Mouse (Mus musculus) testis, adult 2 months (tissue): ENCODE measurements at regions not wholly inside any gene's neighbourhood (a gene's known extent, or its start where the extent isn't known, plus 50 kb on each side); places are given as distances from the start of the nearest gene placed in this dataset.

Source experiments
- H3K27ac ChIP-seq: fragments of 200-500 bp; 2 replicates; pipeline ENCODE4 v1.5.1; 2012; ENCODE audit warnings: low read depth, low read length; ENCODE audit not compliant: control insufficient read depth, insufficient read depth
- H3K27me3 ChIP-seq: fragments of 200-500 bp; 2 replicates; pipeline ENCODE4 v1.6.1; 2012; ENCODE audit warnings: mild to moderate bottlenecking, low read length, moderate library complexity; ENCODE audit not compliant: control insufficient read depth, insufficient read depth
- H3K36me3 ChIP-seq: fragments of 200-500 bp; 2 replicates; pipeline ENCODE4 v1.6.1; 2012; ENCODE audit warnings: mild to moderate bottlenecking, low read length; ENCODE audit not compliant: control insufficient read depth, insufficient read depth
- H3K4me1 ChIP-seq: fragments of 200-500 bp; 2 replicates; pipeline ENCODE4 v1.6.1; 2012; ENCODE audit warnings: low read length; ENCODE audit not compliant: control insufficient read depth, insufficient read depth
- H3K4me3 ChIP-seq: fragments of 200-500 bp; 2 replicates; pipeline ENCODE4 v1.5.1; 2012; ENCODE audit warnings: low read depth, mild to moderate bottlenecking, low read length, moderate library complexity, mixed read lengths; ENCODE audit not compliant: control insufficient read depth
- CTCF ChIP-seq: fragments of 200-500 bp; IDR thresholded peaks from 2 replicates; pipeline ENCODE4 v1.5.1; 2012; ENCODE audit warnings: low read depth, mild to moderate bottlenecking, inconsistent platforms, low read length, moderate library complexity; ENCODE audit not compliant: control insufficient read depth, insufficient read depth, insufficient replicate concordance
- POLR2A ChIP-seq: fragments of 200-500 bp; IDR thresholded peaks from 2 replicates; pipeline ENCODE4 v1.6.1; 2012; ENCODE audit warnings: low read depth, mild to moderate bottlenecking, inconsistent platforms, low read length, moderate library complexity; ENCODE audit not compliant: control insufficient read depth

DNA sequence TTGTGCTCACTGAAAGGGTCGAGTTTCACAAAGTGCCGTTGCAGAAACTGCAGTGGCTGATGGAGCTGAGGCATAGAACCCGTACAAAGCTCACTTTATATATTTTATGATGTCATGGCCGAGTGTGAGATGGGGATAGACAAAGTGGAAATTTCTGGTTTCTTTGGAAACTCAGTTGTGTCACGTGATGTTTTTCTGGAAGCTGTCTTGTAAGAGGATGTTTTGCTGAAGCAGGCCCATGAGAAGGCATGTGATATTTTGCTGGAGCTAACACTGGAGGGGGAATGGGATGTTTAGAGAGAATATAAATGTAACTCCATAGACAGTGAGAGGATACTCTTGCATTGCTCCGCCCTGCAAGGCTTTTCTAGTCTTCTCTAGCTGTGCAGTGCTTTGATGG is 311.7 kb downstream of the Tmem132b start:
- no peaks in the 10 kb centered on the region for H3K4me1 ChIP-seq
- H3K27ac ChIP-seq = no peak overlapping the region
- no peak for TF ChIP-seq CTCF
- no peak for TF ChIP-seq POLR2A
- no peaks in the 10 kb centered on the region for H3K27me3 ChIP-seq
- H3K4me3 ChIP-seq = no peak overlapping the region
- H3K36me3 ChIP-seq = no peaks in the 10 kb centered on the region

- Histone ChIP-seq H3K36me3 (no peaks in the 10 kb centered on the region), H3K27ac (no peak overlapping the region), H3K4me3 (peak overlapping the region; percentile 86), H3K27me3 (no peaks in the 10 kb centered on the region), H3K4me1 (no peaks in the 10 kb centered on the region)
- TF ChIP-seq CTCF = peak; percentile 70; the same call in 1 of the 2 replicates
- peak; percentile 46; the same call in 1 of the 2 replicates for TF ChIP-seq POLR2A
Measured at GRCm38 (mm10) chr5:125849722-125850121, 318.1 kb downstream of the Tmem132b start.

- H3K27me3 ChIP-seq = no peaks in the 10 kb centered on the region
- TF ChIP-seq CTCF (no peak), POLR2A (no peak)
- H3K4me1 ChIP-seq = no peaks in the 10 kb centered on the region
- H3K4me3 ChIP-seq = no peak overlapping the region
- no peak overlapping the region for H3K27ac ChIP-seq
- H3K36me3 ChIP-seq = no peaks in the 10 kb centered on the region
Measured at GRCm38 (mm10) chr5:125876296-125876695, 344.7 kb downstream of the Tmem132b start.

DNA sequence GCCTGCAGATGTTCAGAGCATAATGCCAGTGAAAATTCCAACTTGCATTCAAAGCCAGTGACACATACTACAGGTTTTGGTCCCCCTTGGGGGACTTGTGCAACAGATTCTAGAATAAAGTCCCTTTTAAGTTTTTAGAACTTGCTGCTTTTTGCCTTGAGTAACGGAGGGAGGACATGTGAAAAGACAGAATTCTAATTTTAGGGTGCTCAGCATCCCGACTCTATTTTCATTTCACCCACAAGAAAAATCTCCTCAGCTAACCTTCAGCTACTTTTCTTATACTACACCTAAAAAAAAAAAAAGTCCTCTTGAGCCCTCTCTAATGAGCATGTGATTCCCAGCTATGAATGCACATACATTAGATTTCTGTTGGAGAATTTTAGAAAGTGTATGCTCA is 357.3 kb downstream of the Tmem132b start:
- no peak for TF ChIP-seq CTCF
- no peak for TF ChIP-seq POLR2A

GRCm38 (mm10) chr5:125893864-125894263 is 362.3 kb downstream of the Tmem132b start:
- Histone ChIP-seq H3K4me3 (no peak overlapping the region), H3K36me3 (no peaks in the 10 kb centered on the region), H3K27me3 (no peaks in the 10 kb centered on the region), H3K4me1 (no peaks in the 10 kb centered on the region; the same call in 1 of the 2 replicates), H3K27ac (no peak overlapping the region)
- TF ChIP-seq POLR2A (no peak), CTCF (no peak)

More for the DNA sequence above, 357.3 kb downstream of the Tmem132b start:
- Histone ChIP-seq H3K27ac (no peak overlapping the region), H3K4me3 (no peak overlapping the region), H3K36me3 (no peaks in the 10 kb centered on the region), H3K27me3 (no peaks in the 10 kb centered on the region), H3K4me1 (peaks cover 5% of the 10 kb centered on the region)

DNA sequence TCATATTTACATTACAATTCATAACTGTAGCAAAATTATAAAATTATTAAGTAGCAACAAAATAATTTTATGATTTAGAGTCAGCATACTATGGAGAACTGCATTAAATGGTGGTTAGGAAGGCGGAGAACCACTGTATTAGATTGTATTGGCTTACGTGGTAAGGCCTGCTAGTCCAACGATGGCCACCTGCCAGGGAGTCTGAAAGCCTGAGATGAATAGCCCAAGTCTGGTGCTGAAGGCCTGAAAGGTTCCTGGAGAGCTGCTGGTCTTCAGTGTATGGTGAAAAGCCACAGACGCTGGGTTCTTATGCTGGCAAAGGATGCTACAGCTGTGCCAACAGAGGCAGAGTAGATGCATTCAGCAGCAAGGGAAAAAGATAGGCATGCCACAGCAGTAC is 370.5 kb downstream of the Tmem132b start:
- H3K27ac ChIP-seq = no peak overlapping the region
- H3K4me3 ChIP-seq = no peak overlapping the region
- no peak for TF ChIP-seq POLR2A
- no peak for TF ChIP-seq CTCF
- no peaks in the 10 kb centered on the region for H3K4me1 ChIP-seq
- H3K36me3 ChIP-seq = no peaks in the 10 kb centered on the region
- H3K27me3 ChIP-seq = no peaks in the 10 kb centered on the region

DNA sequence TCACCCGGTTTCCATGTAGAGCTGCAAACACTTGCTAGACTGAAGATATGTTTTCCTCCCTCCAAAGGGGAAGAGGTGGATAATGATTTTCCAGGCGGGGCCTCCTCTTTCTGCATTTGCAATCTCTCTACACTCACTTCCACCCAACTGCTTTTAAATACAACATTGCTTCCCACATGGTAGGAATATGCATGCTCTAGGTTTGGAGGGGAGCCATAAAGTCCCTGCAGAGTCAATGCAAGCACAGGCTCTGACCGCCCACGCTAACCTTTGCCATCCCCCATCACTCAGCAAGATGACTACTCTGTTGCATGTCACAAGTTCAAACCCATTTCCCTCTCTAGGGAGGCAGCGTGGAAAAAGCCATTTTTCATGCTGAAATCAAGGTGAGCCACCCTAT is 372.9 kb downstream of the Tmem132b start:
- no peaks in the 10 kb centered on the region for H3K27me3 ChIP-seq
- no peak for TF ChIP-seq CTCF
- no peak for TF ChIP-seq POLR2A
- no peaks in the 10 kb centered on the region for H3K36me3 ChIP-seq
- no peak overlapping the region for H3K4me3 ChIP-seq
- H3K4me1 ChIP-seq = no peaks in the 10 kb centered on the region
- H3K27ac ChIP-seq = no peak overlapping the region

DNA sequence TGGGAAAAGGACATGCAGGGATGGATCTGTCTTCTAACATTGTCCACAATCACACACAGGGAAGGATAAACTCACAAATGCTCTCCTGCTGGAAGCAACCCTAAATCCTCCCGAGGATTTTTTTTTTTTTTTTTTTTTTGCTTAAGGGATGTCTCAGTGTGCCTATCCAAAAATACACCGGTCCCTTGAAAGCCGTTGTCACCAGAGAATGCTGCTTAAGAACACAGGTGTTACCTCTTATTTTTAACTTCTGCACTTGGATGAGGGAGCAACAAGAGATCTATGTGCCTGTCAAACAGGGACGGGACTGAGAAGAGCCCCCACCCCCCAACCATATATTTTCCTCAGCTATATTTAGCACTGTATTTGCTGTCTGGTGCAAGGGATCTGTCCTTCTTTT is 375.8 kb downstream of the Tmem132b start:
- H3K27me3 ChIP-seq = no peaks in the 10 kb centered on the region
- no peak overlapping the region for H3K27ac ChIP-seq
- H3K4me1 ChIP-seq = no peaks in the 10 kb centered on the region
- no peaks in the 10 kb centered on the region for H3K36me3 ChIP-seq
- no peak overlapping the region for H3K4me3 ChIP-seq
- no peak for TF ChIP-seq POLR2A
- TF ChIP-seq CTCF = no peak
